7 mouse cellular contexts compared by ENCODE assay signal in genomic region chr4:46040594-46041192, GRCm38 (mm10). TPM values are rescaled to one million over a fixed set of nuclear protein-coding genes. Genes with fewer than 3 reads are reported as not detected.
A peak's percentile ranks its signal among the peaks of the same experiment; 100 is the strongest.
DNase-seq lines count a peak whose midpoint lies in the region; ATAC-seq lines count a peak whose summit lies in the region.

No protein-coding gene starts in this region.

- DNase-seq in midbrain, embryonic 14.5 days: peak; percentile 24
- DNase-seq in c-Kit-negative CD71-positive TER-119-positive erythroid progenitor cells, embryonic 14.5 days (ENCODE audit: low read depth, low spot score): peak; percentile 94
- peak; percentile 31 for DNase-seq in neural tube, embryonic 10.5 days (ENCODE audit: extremely low spot score, low spot score)
- no peak for DNase-seq in layer of hippocampus, postnatal 25 days (ENCODE audit: extremely low spot score in 1 of 2, low spot score in 1 of 2)

- H3K4me2 ChIP-seq in midbrain, embryonic 14.5 days (ENCODE audit: low read length): no peak overlapping the region
- no peak overlapping the region for H3K4me2 ChIP-seq in midbrain, embryonic 13.5 days (replicated peaks)
- peak overlapping the region; percentile 97; the same call in 1 of the 2 replicates for H3K4me2 ChIP-seq in kidney, embryonic 15.5 days

- WGBS in midbrain, embryonic 14.5 days: 28% methylated on average over 9 of the region's 9 CpGs
- 30% methylated on average over 9 of the region's 9 CpGs for WGBS in midbrain, embryonic 13.5 days
- 21% methylated on average over 9 of the region's 9 CpGs for WGBS in kidney, embryonic 15.5 days

- peaks cover 33% of the 10 kb centered on the region for H3K27me3 ChIP-seq in midbrain, embryonic 14.5 days (ENCODE audit: control insufficient read depth, insufficient read depth, low read length)
- H3K27me3 ChIP-seq in midbrain, embryonic 13.5 days: peaks cover 50% of the 10 kb centered on the region
- H3K27me3 ChIP-seq in kidney, embryonic 15.5 days: peaks cover 46% of the 10 kb centered on the region

- H3K9me3 ChIP-seq in midbrain, embryonic 14.5 days (ENCODE audit: control insufficient read depth, low read length): no peaks in the 10 kb centered on the region
- H3K9me3 ChIP-seq in midbrain, embryonic 13.5 days: no peaks in the 10 kb centered on the region
- H3K9me3 ChIP-seq in kidney, embryonic 15.5 days (replicated peaks): no peaks in the 10 kb centered on the region

- no peak overlapping the region for H3K9ac ChIP-seq in midbrain, embryonic 14.5 days (replicated peaks; ENCODE audit: low read length)
- H3K9ac ChIP-seq in midbrain, embryonic 13.5 days (replicated peaks): no peak overlapping the region
- no peak overlapping the region for H3K9ac ChIP-seq in kidney, embryonic 15.5 days

- H3K36me3 ChIP-seq in midbrain, embryonic 14.5 days (ENCODE audit: control insufficient read depth, insufficient read depth, low read length): no peaks in the 10 kb centered on the region
- H3K36me3 ChIP-seq in midbrain, embryonic 13.5 days: no peaks in the 10 kb centered on the region
- no peaks in the 10 kb centered on the region for H3K36me3 ChIP-seq in kidney, embryonic 15.5 days

- H3K4me1 ChIP-seq in midbrain, embryonic 14.5 days (ENCODE audit: control insufficient read depth, insufficient read depth, low read length): peaks cover 15% of the 10 kb centered on the region
- H3K4me1 ChIP-seq in midbrain, embryonic 13.5 days (replicated peaks): peaks cover 26% of the 10 kb centered on the region
- peaks cover 35% of the 10 kb centered on the region for H3K4me1 ChIP-seq in kidney, embryonic 15.5 days

- H3K4me3 ChIP-seq in midbrain, embryonic 14.5 days (replicated peaks; ENCODE audit: low read depth, low read length): no peak overlapping the region
- no peak overlapping the region for H3K4me3 ChIP-seq in midbrain, embryonic 13.5 days (replicated peaks)
- no peak overlapping the region for H3K4me3 ChIP-seq in kidney, embryonic 15.5 days (replicated peaks)

- ATAC-seq in midbrain, embryonic 14.5 days (ENCODE audit: low FRiP score, low TSS enrichment): no peak
- ATAC-seq in midbrain, embryonic 13.5 days: no peak
- ATAC-seq in erythroblast, adult 5-6 weeks (replicated peaks; ENCODE audit: low FRiP score, poor library complexity, severe bottlenecking): peak; percentile 82
- ATAC-seq in kidney, embryonic 15.5 days (replicated peaks; ENCODE audit: low FRiP score): peak; percentile 50

- no peak overlapping the region for H3K27ac ChIP-seq in midbrain, embryonic 14.5 days (replicated peaks; ENCODE audit: low read depth, low read length)
- no peak overlapping the region for H3K27ac ChIP-seq in midbrain, embryonic 13.5 days
- no peak overlapping the region for H3K27ac ChIP-seq in kidney, embryonic 15.5 days

RNA-seq across cellular contexts. Expression of gene Tmod1, which starts 2.0 kb away (rescaled TPM):
- 0.53 and 0.76 TPM in 2 replicates for polyA plus RNA-seq in midbrain, embryonic 14.5 days (2014; fragmentation: Nextera tagmentation; extraction: Ambion mirVana)
- 0.39 and 0.76 TPM in 2 replicates for polyA plus RNA-seq in midbrain, embryonic 13.5 days (2015; fragmentation: Nextera tagmentation; extraction: Ambion mirVana)
- total RNA-seq in erythroblast, adult 5-6 weeks (2015; ENCODE audit: low replicate concordance): 129 and 139 TPM in 2 replicates
- 146 and 185 TPM in 2 replicates for total RNA-seq in erythroblast, adult 5-6 weeks (2017; ENCODE audit: low replicate concordance)
- polyA plus RNA-seq in kidney, embryonic 15.5 days (2015; fragmentation: Nextera tagmentation; extraction: Ambion mirVana): 8.2 TPM in 2 replicates
- 10 to 100 TPM; 20.7 to 20.9 TPM for total RNA-seq in layer of hippocampus, postnatal 25 days (2021)

Comparison
In these comparisons a context has a peak if more than half of its experiments do, and no peak if none do; other contexts are left out.
1. ATAC-seq: peak in erythroblast, adult 5-6 weeks (single experiment) and kidney, embryonic 15.5 days (single experiment); none in midbrain, embryonic 14.5 days (single experiment) and midbrain, embryonic 13.5 days (single experiment).
2. DNase-seq: peak in midbrain, embryonic 14.5 days (single experiment), c-Kit-negative CD71-positive TER-119-positive erythroid progenitor cells, embryonic 14.5 days (single experiment) and neural tube, embryonic 10.5 days (single experiment); none in layer of hippocampus, postnatal 25 days (0 of 2).